Mouse (Mus musculus): ENCODE data around the gene Hyal4. TPM values are rescaled to one million over a fixed set of nuclear protein-coding genes. Genes with fewer than 3 reads are reported as not detected.

Hyal4 gene
- not detected in 2 replicates for polyA plus RNA-seq (2012; rRNA removed; ENCODE audit: low replicate concordance)

DNA sequence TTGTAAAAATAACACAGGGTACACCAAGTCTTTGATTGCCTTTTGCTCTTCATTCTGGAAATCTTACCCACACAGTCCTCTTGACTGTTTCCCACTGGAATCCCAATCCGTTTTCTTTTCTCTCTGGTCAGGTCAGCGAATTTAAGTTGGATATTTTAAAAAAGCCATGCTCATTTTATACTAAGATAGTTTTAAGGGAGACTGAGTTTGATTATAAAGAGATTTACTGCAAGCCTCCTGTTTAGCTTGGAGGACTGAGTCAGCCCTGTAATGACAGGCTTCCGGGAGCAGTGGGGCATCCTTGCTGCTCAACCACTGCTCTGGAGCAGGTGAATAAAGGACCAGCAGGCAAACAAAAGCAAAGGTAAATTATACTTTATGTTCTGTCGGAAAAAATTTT, at the start of gene Hyal4:
Hyal4 (plus strand) TSS at position 301 of the 400 bp plus-strand sequence.

GRCm38 (mm10) chr6:24732945-24733344, 15.2 kb upstream of the Hyal4 start, which contains the start of gene Hyal6:
Hyal6 (plus strand) TSS chr6:24733245.

GRCm38 (mm10) chr6:24790888-24791287, 42.8 kb downstream of the Hyal4 start, which contains the start of gene Spam1:
Spam1 (plus strand) TSS chr6:24791188.

Other genes with a start within 250 kb of the Hyal4 start
- gene Iqub, start 233.3 kb upstream of the Hyal4 start, polyA plus RNA-seq (2012; rRNA removed; ENCODE audit: low replicate concordance), result not detected in 2 replicates
- 0.51 and 0.94 TPM in 2 replicates for gene Ndufa5, start 220.3 kb upstream of the Hyal4 start, polyA plus RNA-seq (2012; rRNA removed; ENCODE audit: low replicate concordance)
- gene Asb15, start 220.2 kb upstream of the Hyal4 start, polyA plus RNA-seq (2012; rRNA removed; ENCODE audit: low replicate concordance), result not detected in 2 replicates
- gene Lmod2, start 150.6 kb upstream of the Hyal4 start, polyA plus RNA-seq (2012; rRNA removed; ENCODE audit: low replicate concordance), result not detected in 2 replicates
- gene Wasl, start 83.3 kb upstream of the Hyal4 start, polyA plus RNA-seq (2012; rRNA removed; ENCODE audit: low replicate concordance), result 130 and 196 TPM in 2 replicates
- gene Hyal6, start 15.1 kb upstream of the Hyal4 start, polyA plus RNA-seq (2012; rRNA removed; ENCODE audit: low replicate concordance), result not detected in 2 replicates
- gene Spam1, start 42.9 kb downstream of the Hyal4 start, polyA plus RNA-seq (2012; rRNA removed; ENCODE audit: low replicate concordance), result not detected in 2 replicates
- gene Hyal5, start 109.7 kb downstream of the Hyal4 start, polyA plus RNA-seq (2012; rRNA removed; ENCODE audit: low replicate concordance), result not detected in 2 replicates
- gene Tmem229a, start 208.0 kb downstream of the Hyal4 start, polyA plus RNA-seq (2012; rRNA removed; ENCODE audit: low replicate concordance), result 0.32 and 0.63 TPM in 2 replicates